Mouse (Mus musculus) forebrain, postnatal 0 days (tissue): ENCODE measurements around the gene Ano8. TPM values are rescaled to one million over a fixed set of nuclear protein-coding genes. Genes with fewer than 3 reads are reported as not detected.
A peak's percentile ranks its signal among the peaks of the same experiment; 100 is the strongest.
"Not testable (repeated sequence)": the region's sequence is repeated elsewhere in the genome, so short reads cannot be mapped to it uniquely, and the experiment has no call there.

Source experiments
- ATAC-seq: fragments of 200-750 bp; cut with Nextera tagmentation; 2 replicates; pipeline ENCODE4 v1.8.0; 2017; ENCODE audit warnings: mild to moderate bottlenecking, moderate library complexity
- DNase-seq: peaks from one replicate; pipeline ENCODE4 v3.0.0-alpha.2; 2015
- H3K27ac ChIP-seq: fragments of 300-500 bp; sonication (generic); 2 replicates; pipeline ENCODE4 v1.5.1; 2014; ENCODE audit warnings: low read depth, mild to moderate bottlenecking, antibody characterized with exemption, low read length, moderate library complexity, mixed read lengths
- H3K27me3 ChIP-seq: fragments of 300-500 bp; sonication (generic); 2 replicates; pipeline ENCODE4 v1.6.1; 2014; ENCODE audit warnings: mild to moderate bottlenecking, low read length, mixed read lengths; ENCODE audit not compliant: insufficient read depth
- H3K36me3 ChIP-seq: fragments of 300-500 bp; sonication (generic); 2 replicates; pipeline ENCODE4 v1.6.1; 2014; ENCODE audit warnings: mild to moderate bottlenecking, moderate library complexity; ENCODE audit not compliant: insufficient read depth
- H3K4me1 ChIP-seq: fragments of 300-500 bp; sonication (generic); 2 replicates; pipeline ENCODE4 v1.6.1; 2014; ENCODE audit warnings: antibody characterized with exemption; ENCODE audit not compliant: insufficient read depth
- H3K4me2 ChIP-seq: fragments of 300-500 bp; sonication (generic); 2 replicates; pipeline ENCODE4 v1.6.1; 2014; ENCODE audit warnings: low read depth, mild to moderate bottlenecking, moderate library complexity
- H3K4me3 ChIP-seq: fragments of 300-500 bp; sonication (generic); 2 replicates; pipeline ENCODE4 v1.5.1; 2014; ENCODE audit warnings: low read depth, low read length, mixed read lengths
- H3K9ac ChIP-seq: fragments of 300-500 bp; sonication (generic); 2 replicates; pipeline ENCODE4 v1.6.1; 2014; ENCODE audit warnings: mild to moderate bottlenecking
- H3K9me3 ChIP-seq: fragments of 300-500 bp; sonication (generic); 2 replicates; pipeline ENCODE4 v1.6.1; 2016; ENCODE audit warnings: low read length
- CTCF ChIP-seq: sonication (generic); IDR thresholded peaks from 2 replicates; pipeline ENCODE4 v1.5.1; 2016; ENCODE audit warnings: antibody characterized with exemption, control low read depth, low read depth
- WGBS: fragments of 180-500 bp; shearing (Covaris S2); extraction: QIAGEN DNeasy Blood & Tissue Kit; methylation state at CpG from one replicate; pipeline ENCODE4 v1.1.7; 2014; 5-methylcytosine and 5-hydroxymethylcytosine counted together
- polyA plus RNA-seq: library from polyadenylated mRNA; unstranded; fragments of >200 nt; fragmentation: Nextera tagmentation; extraction: Ambion mirVana; gene quantifications from 2 replicates; pipeline ENCODE4 v1.2.1, GENCODE M21; 2015
- total RNA-seq: library from RNA; depleted of rRNA; stranded (reverse); fragments of >200 nt; gene quantifications from 2 replicates; pipeline ENCODE4 v1.2.3, GENCODE M21; 2014; rRNA removed

Ano8 gene
- total and polyA plus RNA-seq, 2 experiments from 2014 or later, result 7.7 to 82.2 TPM

- no peaks in the 10 kb centered on the region for H3K9me3 ChIP-seq
- no peaks in the 10 kb centered on the region for H3K27me3 ChIP-seq
- DNase-seq, result no peak
- H3K4me3 ChIP-seq, result no peak overlapping the region
- H3K4me2 ChIP-seq, result no peak overlapping the region
- WGBS, result 88% methylated on average over 8 of the region's 8 CpGs
- no peak for TF ChIP-seq CTCF
- peaks cover 32% of the 10 kb centered on the region for H3K36me3 ChIP-seq
- no peaks in the 10 kb centered on the region for H3K4me1 ChIP-seq
- no peak overlapping the region for H3K9ac ChIP-seq
- no peak overlapping the region for H3K27ac ChIP-seq
- no peak for ATAC-seq
Observed at GRCm38 (mm10) chr8:71454668-71455067, 31.1 kb downstream of the Ano8 start.

GRCm38 (mm10) chr8:71452669-71453068, 33.1 kb downstream of the Ano8 start:
- H3K4me2 ChIP-seq, result no peak overlapping the region
- H3K9me3 ChIP-seq, result no peaks in the 10 kb centered on the region
- DNase-seq (no peak), ATAC-seq (no peak)
- peaks cover 14% of the 10 kb centered on the region for H3K36me3 ChIP-seq
- H3K4me3 ChIP-seq, result no peak overlapping the region
- no peaks in the 10 kb centered on the region for H3K4me1 ChIP-seq
- no peak overlapping the region for H3K9ac ChIP-seq
- H3K27ac ChIP-seq, result no peak overlapping the region
- WGBS, result 88% methylated on average over 2 of the region's 2 CpGs
- TF ChIP-seq CTCF, result no peak
- H3K27me3 ChIP-seq, result no peaks in the 10 kb centered on the region

- ATAC-seq, result no peak
- H3K4me2 ChIP-seq, result no peak overlapping the region
- H3K9ac ChIP-seq, result no peak overlapping the region
- H3K27ac ChIP-seq, result no peak overlapping the region
- 57% methylated on average over 11 of the region's 11 CpGs for WGBS
- peaks cover 6% of the 10 kb centered on the region for H3K36me3 ChIP-seq
- H3K27me3 ChIP-seq, result no peaks in the 10 kb centered on the region
- no peak for DNase-seq
- TF ChIP-seq CTCF, result no peak
- no peaks in the 10 kb centered on the region for H3K4me1 ChIP-seq
- no peaks in the 10 kb centered on the region for H3K9me3 ChIP-seq
- H3K4me3 ChIP-seq, result no peak overlapping the region
Observed at GRCm38 (mm10) chr8:71451777-71452176, 34.0 kb downstream of the Ano8 start.

GRCm38 (mm10) chr8:71451337-71451736, 34.4 kb downstream of the Ano8 start:
- DNase-seq (no peak), ATAC-seq (no peak)
- Histone ChIP-seq H3K4me1 (no peaks in the 10 kb centered on the region), H3K36me3 (peaks cover 2% of the 10 kb centered on the region; the same call in 1 of the 2 replicates), H3K27ac (no peak overlapping the region), H3K4me3 (no peak overlapping the region), H3K9me3 (no peaks in the 10 kb centered on the region), H3K27me3 (no peaks in the 10 kb centered on the region), H3K9ac (no peak overlapping the region), H3K4me2 (no peak overlapping the region)
- 71% methylated on average over 4 of the region's 4 CpGs for WGBS
- no peak for TF ChIP-seq CTCF

GRCm38 (mm10) chr8:71445096-71445495, 40.7 kb downstream of the Ano8 start:
- no peak overlapping the region for H3K9ac ChIP-seq
- DNase-seq (no peak), ATAC-seq (no peak)
- TF ChIP-seq CTCF, result no peak
- no peaks in the 10 kb centered on the region for H3K36me3 ChIP-seq
- H3K4me2 ChIP-seq, result no peak overlapping the region
- H3K27ac ChIP-seq, result no peak overlapping the region
- H3K4me3 ChIP-seq, result no peak overlapping the region
- no peaks in the 10 kb centered on the region for H3K9me3 ChIP-seq
- WGBS, result 84% methylated on average over 7 of the region's 7 CpGs
- H3K27me3 ChIP-seq, result no peaks in the 10 kb centered on the region
- H3K4me1 ChIP-seq, result no peaks in the 10 kb centered on the region

- peak; percentile 86 for TF ChIP-seq CTCF
Observed at GRCm38 (mm10) chr8:71441404-71441803, 44.4 kb downstream of the Ano8 start.

GRCm38 (mm10) chr8:71437041-71437440, 48.7 kb downstream of the Ano8 start:
- H3K9ac ChIP-seq, result no peak overlapping the region
- 0 out of 2 replicates have a peak, but pooled peaks cover 4% of the 10 kb centered on the region for H3K27me3 ChIP-seq
- H3K4me3 ChIP-seq, result no peak overlapping the region
- H3K4me2 ChIP-seq, result no peak overlapping the region
- ATAC-seq, result no peak
- no peak for DNase-seq
- H3K36me3 ChIP-seq, result no peaks in the 10 kb centered on the region
- no peaks in the 10 kb centered on the region for H3K9me3 ChIP-seq
- no peak for TF ChIP-seq CTCF
- WGBS, result 56% methylated on average over 3 of the region's 3 CpGs
- no peak overlapping the region for H3K27ac ChIP-seq
- H3K4me1 ChIP-seq, result no peaks in the 10 kb centered on the region

More at GRCm38 (mm10) chr8:71441404-71441803, 44.4 kb downstream of the Ano8 start:
- Histone ChIP-seq H3K4me1 (no peaks in the 10 kb centered on the region), H3K27ac (no peak overlapping the region), H3K27me3 (no peaks in the 10 kb centered on the region), H3K9me3 (no peaks in the 10 kb centered on the region), H3K36me3 (no peaks in the 10 kb centered on the region), H3K9ac (no peak overlapping the region), H3K4me2 (no peak overlapping the region), H3K4me3 (no peak overlapping the region)
- 1% methylated on average over 7 of the region's 7 CpGs for WGBS
- peak; percentile 74 for ATAC-seq
- peak; percentile 83 for DNase-seq

GRCm38 (mm10) chr8:71432935-71433334, 52.8 kb downstream of the Ano8 start:
- not testable (repeated sequence) for H3K4me3 ChIP-seq, DNase-seq, H3K9ac ChIP-seq, H3K36me3 ChIP-seq, H3K27ac ChIP-seq, H3K4me2 ChIP-seq, ATAC-seq, H3K27me3 ChIP-seq, H3K4me1 ChIP-seq, H3K9me3 ChIP-seq
- 87% methylated on average over 1 of the region's 1 CpGs for WGBS

Other genes starting within 250 kb of the Ano8 start
- 31.4 and 35.2 TPM in 2 replicates for gene Myo9b, start 213.2 kb downstream of the Ano8 start, total RNA-seq
- 5.7 and 6.5 TPM in 2 replicates for gene Myo9b, start 213.2 kb downstream of the Ano8 start, polyA plus RNA-seq
- 36.4 and 38.9 TPM in 2 replicates for gene Haus8, start 213.0 kb downstream of the Ano8 start, total RNA-seq
- 34.0 and 40.7 TPM in 2 replicates for gene Haus8, start 213.0 kb downstream of the Ano8 start, polyA plus RNA-seq
- 148 and 195 TPM in 2 replicates for gene Use1, start 119.1 kb downstream of the Ano8 start, total RNA-seq
- 124 and 140 TPM in 2 replicates for gene Use1, start 119.1 kb downstream of the Ano8 start, polyA plus RNA-seq
- gene Ocel1, start 114.7 kb downstream of the Ano8 start, total RNA-seq, result 14.3 and 16.2 TPM in 2 replicates
- 5.2 and 6.6 TPM in 2 replicates for gene Ocel1, start 114.7 kb downstream of the Ano8 start, polyA plus RNA-seq
- 59.0 and 63.9 TPM in 2 replicates for gene Nr2f6, start 104.0 kb downstream of the Ano8 start, total RNA-seq
- 26.0 and 28.9 TPM in 2 replicates for gene Nr2f6, start 104.0 kb downstream of the Ano8 start, polyA plus RNA-seq
- 3.5 and 5.6 TPM in 2 replicates for gene Ushbp1, start 90.2 kb downstream of the Ano8 start, total RNA-seq
- gene Ushbp1, start 90.2 kb downstream of the Ano8 start, polyA plus RNA-seq, result 4.2 and 4.5 TPM in 2 replicates
- 87.2 and 94.0 TPM in 2 replicates for gene Babam1, start 89.1 kb downstream of the Ano8 start, total RNA-seq
- 98.9 and 107 TPM in 2 replicates for gene Babam1, start 89.1 kb downstream of the Ano8 start, polyA plus RNA-seq
- gene Ankle1, start 80.0 kb downstream of the Ano8 start, total RNA-seq, result 0.81 and 2.8 TPM in 2 replicates
- gene Ankle1, start 80.0 kb downstream of the Ano8 start, polyA plus RNA-seq, result 0.97 and 2.3 TPM in 2 replicates
- gene Abhd8, start 22.3 kb downstream of the Ano8 start, total RNA-seq, result 187 and 210 TPM in 2 replicates
- gene Abhd8, start 22.3 kb downstream of the Ano8 start, polyA plus RNA-seq, result 168 and 169 TPM in 2 replicates
- gene Mrpl34, start 21.0 kb downstream of the Ano8 start, total RNA-seq, result 75.0 and 80.5 TPM in 2 replicates
- 145 and 184 TPM in 2 replicates for gene Mrpl34, start 21.0 kb downstream of the Ano8 start, polyA plus RNA-seq
- 179 and 184 TPM in 2 replicates for gene Dda1, start 16.8 kb downstream of the Ano8 start, total RNA-seq
- 274 and 283 TPM in 2 replicates for gene Dda1, start 16.8 kb downstream of the Ano8 start, polyA plus RNA-seq
- 23.6 and 33.6 TPM in 2 replicates for gene Gtpbp3, start 2.1 kb upstream of the Ano8 start, total RNA-seq
- gene Gtpbp3, start 2.1 kb upstream of the Ano8 start, polyA plus RNA-seq, result 6.9 and 9.4 TPM in 2 replicates
- 2.2 and 4.0 TPM in 2 replicates for gene Plvap, start 25.8 kb upstream of the Ano8 start, total RNA-seq
- 6.9 and 8.7 TPM in 2 replicates for gene Plvap, start 25.8 kb upstream of the Ano8 start, polyA plus RNA-seq
- 0.48 TPM in 1 of 2 replicates, not detected in the other for gene Ccdc194, start 39.7 kb upstream of the Ano8 start, total RNA-seq
- gene Ccdc194, start 39.7 kb upstream of the Ano8 start, polyA plus RNA-seq, result 0.08 and 0.16 TPM in 2 replicates
- 10.1 and 17.8 TPM in 2 replicates for gene Bst2, start 51.5 kb upstream of the Ano8 start, total RNA-seq
- 19.3 and 21.0 TPM in 2 replicates for gene Bst2, start 51.5 kb upstream of the Ano8 start, polyA plus RNA-seq
- gene Mvb12a, start 57.0 kb upstream of the Ano8 start, total RNA-seq, result 70.5 and 81.7 TPM in 2 replicates
- gene Mvb12a, start 57.0 kb upstream of the Ano8 start, polyA plus RNA-seq, result 73.4 and 87.4 TPM in 2 replicates
- gene Tmem221, start 72.9 kb upstream of the Ano8 start, total RNA-seq, result 0.08 TPM in 1 of 2 replicates, not detected in the other
- 0.16 and 0.18 TPM in 2 replicates for gene Tmem221, start 72.9 kb upstream of the Ano8 start, polyA plus RNA-seq
- 0.08 TPM in 1 of 2 replicates, not detected in the other for gene Nxnl1, start 80.6 kb upstream of the Ano8 start, total RNA-seq
- not detected in 2 replicates for gene Nxnl1, start 80.6 kb upstream of the Ano8 start, polyA plus RNA-seq
- 106 and 133 TPM in 2 replicates for gene Slc27a1, start 82.9 kb upstream of the Ano8 start, total RNA-seq
- 74.8 and 102 TPM in 2 replicates for gene Slc27a1, start 82.9 kb upstream of the Ano8 start, polyA plus RNA-seq
- 248 and 264 TPM in 2 replicates for gene Pgls, start 106.2 kb upstream of the Ano8 start, total RNA-seq
- gene Pgls, start 106.2 kb upstream of the Ano8 start, polyA plus RNA-seq, result 262 and 318 TPM in 2 replicates
- 3.4 and 11.1 TPM in 2 replicates for gene Fam129c, start 111.7 kb upstream of the Ano8 start, total RNA-seq
- gene Fam129c, start 111.7 kb upstream of the Ano8 start, polyA plus RNA-seq, result 2.0 and 2.8 TPM in 2 replicates
- gene Colgalt1, start 125.0 kb upstream of the Ano8 start, total RNA-seq, result 84.3 and 85.6 TPM in 2 replicates
- 58.4 and 59.6 TPM in 2 replicates for gene Colgalt1, start 125.0 kb upstream of the Ano8 start, polyA plus RNA-seq
- gene Unc13a, start 185.8 kb upstream of the Ano8 start, total RNA-seq, result 84.8 and 89.2 TPM in 2 replicates
- gene Unc13a, start 185.8 kb upstream of the Ano8 start, polyA plus RNA-seq, result 14.2 and 18.8 TPM in 2 replicates
- 5.2 and 7.3 TPM in 2 replicates for gene Jak3, start 190.3 kb upstream of the Ano8 start, total RNA-seq
- gene Jak3, start 190.3 kb upstream of the Ano8 start, polyA plus RNA-seq, result 2.8 and 4.4 TPM in 2 replicates
- gene Insl3, start 203.3 kb upstream of the Ano8 start, total RNA-seq, result 1.6 and 1.8 TPM in 2 replicates
- gene Insl3, start 203.3 kb upstream of the Ano8 start, polyA plus RNA-seq, result 0.36 and 1.4 TPM in 2 replicates
- 0.24 and 0.92 TPM in 2 replicates for gene B3gnt3, start 215.8 kb upstream of the Ano8 start, total RNA-seq
- gene B3gnt3, start 215.8 kb upstream of the Ano8 start, polyA plus RNA-seq, result 0.44 and 0.49 TPM in 2 replicates
- gene Fcho1, start 239.8 kb upstream of the Ano8 start, total RNA-seq, result 97.2 and 101 TPM in 2 replicates
- gene Fcho1, start 239.8 kb upstream of the Ano8 start, polyA plus RNA-seq, result 62.4 and 68.7 TPM in 2 replicates